Mouse (Mus musculus) olfactory bulb, adult 2 months (tissue): Measurements from ENCODE around the gene Peak1.

Experiments used
- CTCF ChIP-seq: fragments of 200-500 bp; IDR thresholded peaks from 2 replicates; pipeline ENCODE4 v1.5.1; 2012; ENCODE audit warnings: low read depth, mild to moderate bottlenecking, low read length, moderate library complexity; ENCODE audit not compliant: insufficient read depth
- POLR2A ChIP-seq: fragments of 200-500 bp; IDR thresholded peaks from 2 replicates; pipeline ENCODE4 v1.6.1; 2012; ENCODE audit warnings: mild to moderate bottlenecking, low read depth, low read length, moderate library complexity; ENCODE audit not compliant: insufficient read depth

- TF ChIP-seq CTCF (no peak), POLR2A (no peak)
Measured at GRCm38 (mm10) chr9:56439699-56440098, 21.8 kb upstream of the Peak1 start.
